Mouse (Mus musculus) limb, embryonic 13.5 days (tissue): ENCODE measurements around the gene Eif4e. TPM values are rescaled to one million over a fixed set of nuclear protein-coding genes. Genes with fewer than 3 reads are reported as not detected.

Experiments
- ATAC-seq: fragments of 200-750 bp; cut with Nextera tagmentation; 2 replicates; pipeline ENCODE4 v1.8.0; 2017; ENCODE audit warnings: low read depth, moderate number of reproducible peaks, moderate TSS enrichment; ENCODE audit not compliant: low FRiP score
- H3K27ac ChIP-seq: fragments of 300-500 bp; sonication (generic); 2 replicates; pipeline ENCODE4 v1.5.1; 2015; ENCODE audit warnings: inconsistent platforms, mild to moderate bottlenecking, moderate library complexity
- H3K27me3 ChIP-seq: fragments of 300-500 bp; sonication (generic); 2 replicates; pipeline ENCODE4 v1.6.1; 2015; ENCODE audit warnings: mild to moderate bottlenecking, inconsistent platforms
- H3K36me3 ChIP-seq: fragments of 300-500 bp; sonication (generic); 2 replicates; pipeline ENCODE4 v1.6.1; 2015; ENCODE audit warnings: inconsistent platforms, mild to moderate bottlenecking, moderate library complexity
- H3K4me1 ChIP-seq: fragments of 300-500 bp; sonication (generic); 2 replicates; pipeline ENCODE4 v1.6.1; 2015; ENCODE audit warnings: inconsistent platforms
- H3K4me2 ChIP-seq: fragments of 300-500 bp; sonication (generic); replicated peaks from 2 replicates; pipeline ENCODE4 v1.6.1; 2015; ENCODE audit warnings: inconsistent platforms, mild to moderate bottlenecking, moderate library complexity
- H3K4me3 ChIP-seq: fragments of 300-500 bp; sonication (generic); 2 replicates; pipeline ENCODE4 v1.5.1; 2015; ENCODE audit warnings: moderate library complexity, mild to moderate bottlenecking, inconsistent platforms
- H3K9ac ChIP-seq: fragments of 300-500 bp; sonication (generic); 2 replicates; pipeline ENCODE4 v1.6.1; 2015; ENCODE audit warnings: mild to moderate bottlenecking, inconsistent platforms
- H3K9me3 ChIP-seq: fragments of 300-500 bp; sonication (generic); 2 replicates; pipeline ENCODE4 v1.6.1; 2016; ENCODE audit warnings: inconsistent platforms
- WGBS: fragments of 180-500 bp; shearing (Covaris S2); methylation state at CpG from one replicate; pipeline ENCODE4 v1.1.7; 2015; 5-methylcytosine and 5-hydroxymethylcytosine counted together
- polyA plus RNA-seq: library from polyadenylated mRNA; unstranded; fragments of >200 nt; fragmentation: Nextera tagmentation; extraction: Ambion mirVana; gene quantifications from 2 replicates; pipeline ENCODE4 v1.2.1, GENCODE M21; 2015

Eif4e gene
- 402 TPM in 2 replicates for polyA plus RNA-seq

GRCm38 (mm10) chr3:138526073-138526915 lies at the start of gene Eif4e:
Gene Eif4e, plus strand, starts transcription at chr3:138526179.
- Histone ChIP-seq H3K4me3 (peak within 1 kb of the TSS; percentile 94), H3K4me1 (peaks cover 32% of the 10 kb centered on the region), H3K27me3 (no peaks in the 10 kb centered on the region), H3K4me2 (peak within 1 kb of the TSS; percentile 77), H3K27ac (peak within 1 kb of the TSS; percentile 96), H3K9me3 (no peaks in the 10 kb centered on the region), H3K9ac (peak within 1 kb of the TSS; percentile 76), H3K36me3 (no peaks in the 10 kb centered on the region)
- 2% methylated on average over 39 of the region's 39 CpGs for WGBS
- peak; percentile 18; the same call in 1 of the 2 replicates for ATAC-seq

- Histone ChIP-seq H3K9me3 (peaks cover 1% of the 10 kb centered on the region; the same call in 1 of the 2 replicates), H3K4me1 (no peaks in the 10 kb centered on the region), H3K27ac (no peak overlapping the region), H3K4me3 (no peak overlapping the region), H3K4me2 (no peak overlapping the region), H3K36me3 (peaks cover 57% of the 10 kb centered on the region), H3K9ac (no peak overlapping the region), H3K27me3 (no peaks in the 10 kb centered on the region)
- 92% methylated on average over 8 of the region's 8 CpGs for WGBS
- ATAC-seq: no peak
Measured at GRCm38 (mm10) chr3:138479489-138479888, 46.5 kb upstream of the Eif4e start.

GRCm38 (mm10) chr3:138481526-138482284 lies 44.3 kb upstream of the Eif4e start:
- Histone ChIP-seq H3K27me3 (no peaks in the 10 kb centered on the region), H3K4me1 (no peaks in the 10 kb centered on the region), H3K36me3 (peaks cover 64% of the 10 kb centered on the region), H3K27ac (no peak overlapping the region), H3K9me3 (peaks cover 4% of the 10 kb centered on the region; the same call in 1 of the 2 replicates), H3K4me2 (no peak overlapping the region), H3K9ac (no peak overlapping the region), H3K4me3 (no peak overlapping the region)
- WGBS: 84% methylated on average over 14 of the region's 14 CpGs
- ATAC-seq: no peak

GRCm38 (mm10) chr3:138483240-138483639 lies 42.7 kb upstream of the Eif4e start:
- peaks cover 65% of the 10 kb centered on the region for H3K36me3 ChIP-seq
- H3K27me3 ChIP-seq: no peaks in the 10 kb centered on the region
- ATAC-seq: no peak

GRCm38 (mm10) chr3:138488584-138489326 lies 37.2 kb upstream of the Eif4e start:
- peak overlapping the region; percentile 79 for H3K27ac ChIP-seq
- peaks cover 4% of the 10 kb centered on the region; the same call in 1 of the 2 replicates for H3K9me3 ChIP-seq
- H3K9ac ChIP-seq: peak overlapping the region; percentile 93
- H3K4me1 ChIP-seq: peaks cover 10% of the 10 kb centered on the region
- peak overlapping the region; percentile 74 for H3K4me2 ChIP-seq
- H3K36me3 ChIP-seq: peaks cover 25% of the 10 kb centered on the region
- peak; percentile 39; the same call in 1 of the 2 replicates for ATAC-seq
- H3K4me3 ChIP-seq: peak overlapping the region; percentile 88
- no peaks in the 10 kb centered on the region for H3K27me3 ChIP-seq
- under 1% methylated on average over 60 of the region's 61 CpGs for WGBS

More at GRCm38 (mm10) chr3:138483240-138483639, 42.7 kb upstream of the Eif4e start:
- H3K4me1 ChIP-seq: peaks cover 7% of the 10 kb centered on the region
- no peak overlapping the region for H3K9ac ChIP-seq
- no peak overlapping the region for H3K4me3 ChIP-seq
- WGBS: 92% methylated on average over 2 of the region's 2 CpGs
- H3K4me2 ChIP-seq: no peak overlapping the region
- no peak overlapping the region for H3K27ac ChIP-seq
- H3K9me3 ChIP-seq: peaks cover 4% of the 10 kb centered on the region; the same call in 1 of the 2 replicates

- peaks cover 3% of the 10 kb centered on the region; the same call in 1 of the 2 replicates for H3K9me3 ChIP-seq
- peak within 1 kb of the TSS; percentile 93 for H3K9ac ChIP-seq
- H3K36me3 ChIP-seq: peaks cover 20% of the 10 kb centered on the region
- peak within 1 kb of the TSS; percentile 79 for H3K27ac ChIP-seq
- H3K4me3 ChIP-seq: peak within 1 kb of the TSS; percentile 88
- peak within 1 kb of the TSS; percentile 74 for H3K4me2 ChIP-seq
- H3K27me3 ChIP-seq: no peaks in the 10 kb centered on the region
- peaks cover 10% of the 10 kb centered on the region for H3K4me1 ChIP-seq
- under 1% methylated on average over 42 of the region's 65 CpGs for WGBS
- peak; percentile 99 for ATAC-seq
Measured at GRCm38 (mm10) chr3:138489327-138490033, 36.5 kb upstream of the Eif4e start, which contains the start of gene Metap1. Gene Metap1, minus strand, starts transcription at chr3:138489515.

- no peak overlapping the region for H3K27ac ChIP-seq
- H3K4me2 ChIP-seq: peak overlapping the region; percentile 63
- H3K9ac ChIP-seq: peak overlapping the region; percentile 65
Measured at GRCm38 (mm10) chr3:138490034-138490337, 36.0 kb upstream of the Eif4e start.

DNA sequence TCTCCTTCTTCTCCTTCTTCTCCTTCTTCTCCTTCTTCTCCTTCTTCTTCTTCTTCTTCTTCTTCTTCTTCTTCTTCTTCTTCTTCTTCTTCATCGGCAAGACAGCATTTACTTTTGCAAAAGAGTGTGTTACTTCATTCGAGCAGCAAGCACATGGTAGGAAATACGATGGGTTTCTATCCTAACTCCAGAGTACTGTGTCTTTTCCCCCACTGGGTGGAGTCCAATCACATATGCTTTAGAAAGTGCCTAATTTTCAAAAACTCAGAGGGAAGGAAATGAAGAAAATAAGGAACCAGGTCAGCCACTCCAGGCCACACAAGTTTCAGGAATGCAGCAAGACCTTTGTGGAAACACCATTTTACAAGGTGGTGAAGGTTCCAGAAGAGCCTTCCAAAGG lies 32.3 kb upstream of the Eif4e start:
- H3K4me3 ChIP-seq: no peak overlapping the region
- H3K9ac ChIP-seq: no peak overlapping the region
- H3K9me3 ChIP-seq: no peaks in the 10 kb centered on the region
- H3K27ac ChIP-seq: no peak overlapping the region
- no peaks in the 10 kb centered on the region for H3K27me3 ChIP-seq
- no peak for ATAC-seq
- H3K4me1 ChIP-seq: no peaks in the 10 kb centered on the region
- H3K36me3 ChIP-seq: no peaks in the 10 kb centered on the region
- WGBS: 84% methylated on average over 3 of the region's 3 CpGs
- H3K4me2 ChIP-seq: no peak overlapping the region

More at GRCm38 (mm10) chr3:138490034-138490337, 36.0 kb upstream of the Eif4e start:
- Histone ChIP-seq H3K9me3 (no peaks in the 10 kb centered on the region), H3K36me3 (peaks cover 15% of the 10 kb centered on the region), H3K27me3 (no peaks in the 10 kb centered on the region), H3K4me3 (peak overlapping the region; percentile 88), H3K4me1 (peaks cover 10% of the 10 kb centered on the region)
- 0 out of 2 replicates have a peak, but pooled peaks have one; percentile 11 for ATAC-seq
- 25% methylated on average over 6 of the region's 6 CpGs for WGBS

DNA sequence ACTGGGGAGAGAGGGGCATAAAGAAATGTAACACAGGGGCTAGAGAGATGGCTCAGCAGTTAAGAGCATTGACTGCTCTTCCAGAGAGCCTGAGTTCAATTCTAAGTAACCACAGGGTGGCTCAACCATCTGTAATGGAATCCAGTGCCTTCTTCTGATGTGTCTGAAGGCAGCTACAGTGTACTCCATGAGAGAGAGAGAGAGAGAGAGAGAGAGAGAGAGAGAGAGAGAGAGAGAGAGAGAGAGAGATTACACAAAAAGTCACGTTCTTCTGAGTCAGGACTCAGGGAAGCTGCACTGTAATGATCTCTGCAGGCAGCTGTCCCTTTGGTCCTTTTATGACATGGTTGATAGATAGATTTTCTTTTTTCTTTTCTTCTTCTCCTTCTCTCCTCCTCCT lies 31.4 kb upstream of the Eif4e start:
- WGBS: 60% methylated on average over 1 of the region's 1 CpGs
- H3K9ac ChIP-seq: no peak overlapping the region
- no peaks in the 10 kb centered on the region for H3K9me3 ChIP-seq
- no peak for ATAC-seq
- H3K4me1 ChIP-seq: no peaks in the 10 kb centered on the region
- H3K4me3 ChIP-seq: no peak overlapping the region
- H3K36me3 ChIP-seq: no peaks in the 10 kb centered on the region
- H3K27me3 ChIP-seq: no peaks in the 10 kb centered on the region
- H3K27ac ChIP-seq: no peak overlapping the region
- no peak overlapping the region for H3K4me2 ChIP-seq

GRCm38 (mm10) chr3:138495166-138496145 lies 30.5 kb upstream of the Eif4e start:
- Histone ChIP-seq H3K9ac (no peak overlapping the region), H3K27me3 (no peaks in the 10 kb centered on the region), H3K9me3 (no peaks in the 10 kb centered on the region), H3K27ac (no peak overlapping the region), H3K4me1 (no peaks in the 10 kb centered on the region), H3K36me3 (no peaks in the 10 kb centered on the region), H3K4me2 (no peak overlapping the region), H3K4me3 (no peak overlapping the region)
- ATAC-seq: no peak
- WGBS: 77% methylated on average over 11 of the region's 11 CpGs
